Mouse (Mus musculus): Measurements from ENCODE around the gene Stox2.

DNA sequence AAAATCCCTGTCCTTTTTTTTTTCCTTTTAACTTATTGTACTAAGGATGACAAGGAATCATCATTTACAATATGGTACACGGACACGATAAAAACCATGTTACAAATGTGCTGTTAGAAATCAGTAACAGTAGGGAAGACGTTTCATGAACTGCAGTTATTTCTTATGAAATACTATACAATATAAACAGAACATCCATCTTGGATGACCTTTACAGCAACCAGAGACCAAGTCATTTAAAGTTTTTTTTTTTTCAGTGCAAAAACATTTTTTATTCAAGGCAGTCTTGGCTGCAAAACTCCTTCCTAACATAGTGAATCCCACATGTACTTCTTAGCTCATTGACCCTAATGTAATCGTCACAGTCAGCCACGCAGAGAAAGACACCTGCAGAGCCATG, 266.0 kb downstream of the Stox2 start:
- TF ChIP-seq CTCF (IDR thresholded peaks at IDR 0.05; ENCODE audit: low read depth, low read length) (no peak), GATA1 (IDR thresholded peaks at IDR 0.05; ENCODE audit: borderline replicate concordance, low read length) (no peak), GATA2 (IDR thresholded peaks at IDR 0.05; ENCODE audit: borderline replicate concordance, low read depth, low read length) (no peak), POLR2AphosphoS5 (IDR thresholded peaks at IDR 0.05; ENCODE audit: insufficient replicate concordance, low read depth, low read length) (no peak), TAL1 (conservative IDR thresholded peaks at IDR 0.05; ENCODE audit: low read depth, low read length) (no peak)

Data from G1E (cell line).